Mouse (Mus musculus): ENCODE results near the gene Fam166b.

The Fam166b gene

GRCm38 (mm10) chr4:43428946-43429345, at the start of gene Fam166b:
Gene Fam166b (minus strand): TSS chr4:43429134.
- no peak for DNase-seq (ENCODE audit: low read depth in 1 of 2, low spot score in 2 of 2)

- no peak for DNase-seq (ENCODE audit: low read depth in 1 of 2, low spot score in 2 of 2)
These were observed 49.6 kb upstream of the Fam166b start for GRCm38 (mm10) chr4:43478534-43478858.

GRCm38 (mm10) chr4:43477857-43478533, 49.1 kb upstream of the Fam166b start:
- DNase-seq (ENCODE audit: low read depth in 1 of 2, low spot score in 2 of 2), result peak; percentile 68 to 83

- no peak for DNase-seq (ENCODE audit: low read depth in 1 of 2, low spot score in 2 of 2)
These were observed 47.7 kb upstream of the Fam166b start for GRCm38 (mm10) chr4:43476604-43477003.

GRCm38 (mm10) chr4:43473636-43474035, 44.7 kb upstream of the Fam166b start:
- no peak for DNase-seq (ENCODE audit: low read depth in 1 of 2, low spot score in 2 of 2)

GRCm38 (mm10) chr4:43470301-43470700, 41.4 kb upstream of the Fam166b start:
- no peak for DNase-seq (ENCODE audit: low read depth in 1 of 2, low spot score in 2 of 2)

GRCm38 (mm10) chr4:43466872-43467271, 37.9 kb upstream of the Fam166b start:
- no peak for DNase-seq (ENCODE audit: low read depth in 1 of 2, low spot score in 2 of 2)

GRCm38 (mm10) chr4:43465935-43466334, 37.0 kb upstream of the Fam166b start:
- DNase-seq (ENCODE audit: low read depth in 1 of 2, low spot score in 2 of 2), result no peak

- no peak for DNase-seq (ENCODE audit: low read depth in 1 of 2, low spot score in 2 of 2)
These were observed 34.2 kb upstream of the Fam166b start for GRCm38 (mm10) chr4:43463102-43463501.

- DNase-seq (ENCODE audit: low read depth in 1 of 2, low spot score in 2 of 2), result no peak
These were observed 28.2 kb upstream of the Fam166b start for GRCm38 (mm10) chr4:43457124-43457523.

GRCm38 (mm10) chr4:43456470-43456869, 27.5 kb upstream of the Fam166b start:
- no peak for DNase-seq (ENCODE audit: low read depth in 1 of 2, low spot score in 2 of 2)

GRCm38 (mm10) chr4:43454041-43454836, 25.3 kb upstream of the Fam166b start, which contains the start of gene Cd72:
Gene Cd72 (minus strand): TSS chr4:43454628.
- peak in 1 of 2 experiments; percentile 47 for DNase-seq (ENCODE audit: low read depth in 1 of 2, low spot score in 2 of 2)

- DNase-seq (ENCODE audit: low read depth in 1 of 2, low spot score in 2 of 2), result no peak
These were observed 24.5 kb upstream of the Fam166b start for GRCm38 (mm10) chr4:43453413-43453812.

- DNase-seq (ENCODE audit: low read depth in 1 of 2, low spot score in 2 of 2), result no peak
These were observed 23.4 kb upstream of the Fam166b start for GRCm38 (mm10) chr4:43452315-43452714.

- no peak for DNase-seq (ENCODE audit: low read depth in 1 of 2, low spot score in 2 of 2)
These were observed 19.6 kb upstream of the Fam166b start for GRCm38 (mm10) chr4:43448554-43448953.

- no peak for DNase-seq (ENCODE audit: low read depth in 1 of 2, low spot score in 2 of 2)
These were observed 18.3 kb upstream of the Fam166b start for GRCm38 (mm10) chr4:43447251-43447650.

- no peak for DNase-seq (ENCODE audit: low read depth in 1 of 2, low spot score in 2 of 2)
These were observed 14.6 kb upstream of the Fam166b start for GRCm38 (mm10) chr4:43443511-43443910.

GRCm38 (mm10) chr4:43442456-43443361, 13.8 kb upstream of the Fam166b start:
- DNase-seq (ENCODE audit: low read depth in 1 of 2, low spot score in 2 of 2), result peak in 1 of 2 experiments; percentile 27

- DNase-seq (ENCODE audit: low read depth in 1 of 2, low spot score in 2 of 2), result peak; percentile 96 to 99
These were observed 13.1 kb upstream of the Fam166b start for GRCm38 (mm10) chr4:43442044-43442443.

GRCm38 (mm10) chr4:43441639-43442038, 12.7 kb upstream of the Fam166b start, which contains the start of gene Tesk1:
Gene Tesk1 (plus strand): TSS chr4:43441939.
- no peak for DNase-seq (ENCODE audit: low read depth in 1 of 2, low spot score in 2 of 2)

GRCm38 (mm10) chr4:43432832-43433231, 3.9 kb upstream of the Fam166b start:
- no peak for DNase-seq (ENCODE audit: low read depth in 1 of 2, low spot score in 2 of 2)

Measured in monocyte, adult 2 months (primary cell).